Mouse (Mus musculus) ES-Bruce4 (cell line): Measurements from ENCODE around the gene Skil.

Experiments used
- CTCF ChIP-seq: IDR thresholded peaks from one replicate; pipeline ENCODE4 v1.8.1; 2011; ENCODE audit warnings: low read depth, low read length
- EP300 ChIP-seq: IDR thresholded peaks from 2 replicates; pipeline ENCODE4 v1.6.1; 2011; ENCODE audit warnings: low read depth, low read length; ENCODE audit not compliant: insufficient read depth

- TF ChIP-seq EP300 (no peak), CTCF (no peak)
Observed at GRCm38 (mm10) chr3:31152108-31152507, 57.2 kb downstream of the Skil start.
